Mouse (Mus musculus) heart, adult 8-10 months (tissue): ENCODE data around the gene Tm9sf1. TPM values are rescaled to one million over a fixed set of nuclear protein-coding genes. Genes with fewer than 3 reads are reported as not detected.

ENCODE experiments used
- DNase-seq: peaks from one replicate; pipeline ENCODE4 v3.0.0; 2022; ENCODE audit warnings: low spot score
- total RNA-seq, 4 experiments: library from RNA; stranded (reverse); gene quantifications; 2 replicates each; pipeline ENCODE4 v1.2.4; 2022

The Tm9sf1 gene
- total RNA-seq: 10 to 100 TPM; 38.9 to 44.2 (median 40.8) TPM

GRCm38 (mm10) chr14:55643060-55643907 is at the start of gene Tm9sf1:
Tm9sf1 (minus strand) TSS chr14:55643806.
- DNase-seq: peak; percentile 86

GRCm38 (mm10) chr14:55689433-55689832 is 45.8 kb upstream of the Tm9sf1 start:
- DNase-seq: no peak

- no peak for DNase-seq
These were observed 38.5 kb upstream of the Tm9sf1 start for GRCm38 (mm10) chr14:55682118-55682493.

- peak; percentile 91 for DNase-seq
These were observed 37.8 kb upstream of the Tm9sf1 start, which contains the start of gene Tinf2 for GRCm38 (mm10) chr14:55681160-55682117. Tinf2 (minus strand) TSS chr14:55681820.

- no peak for DNase-seq
These were observed 34.0 kb upstream of the Tm9sf1 start for GRCm38 (mm10) chr14:55677615-55678014.

GRCm38 (mm10) chr14:55672741-55673060 is 29.1 kb upstream of the Tm9sf1 start:
- no peak for DNase-seq

- DNase-seq: peak; percentile 93
These were observed 28.5 kb upstream of the Tm9sf1 start, which contains the start of the genes Gmpr2 and Nedd8 for GRCm38 (mm10) chr14:55671833-55672740. Gmpr2 (plus strand) TSS chr14:55671941. Nedd8 (minus strand) TSS chr14:55672124.

GRCm38 (mm10) chr14:55671486-55671832 is 27.9 kb upstream of the Tm9sf1 start:
- DNase-seq: no peak

GRCm38 (mm10) chr14:55660636-55661035 is 17.0 kb upstream of the Tm9sf1 start:
- no peak for DNase-seq

- DNase-seq: peak; percentile 64
These were observed 16.5 kb upstream of the Tm9sf1 start, which contains the start of gene Mdp1 for GRCm38 (mm10) chr14:55659960-55660573. Mdp1 (minus strand) TSS chr14:55660508.

GRCm38 (mm10) chr14:55658011-55658410 is 14.4 kb upstream of the Tm9sf1 start:
- DNase-seq: no peak

- DNase-seq: no peak
These were observed 13.3 kb upstream of the Tm9sf1 start for GRCm38 (mm10) chr14:55656935-55657334.

- DNase-seq: no peak
These were observed 7.9 kb upstream of the Tm9sf1 start for GRCm38 (mm10) chr14:55651528-55651927.

GRCm38 (mm10) chr14:55649884-55650283 is 6.3 kb upstream of the Tm9sf1 start, which contains the start of gene Tssk4:
Tssk4 (plus strand) TSS chr14:55650184.
- no peak for DNase-seq

GRCm38 (mm10) chr14:55644261-55644888 is 769 bp upstream of the Tm9sf1 start:
- DNase-seq: peak; percentile 41

- DNase-seq: no peak
These were observed 937 bp downstream of the Tm9sf1 start for GRCm38 (mm10) chr14:55642679-55643059.

- no peak for DNase-seq
These were observed 2.3 kb downstream of the Tm9sf1 start for GRCm38 (mm10) chr14:55641291-55641690.

GRCm38 (mm10) chr14:55640816-55641215 is 2.8 kb downstream of the Tm9sf1 start:
- DNase-seq: no peak

- DNase-seq: no peak
These were observed 5.8 kb downstream of the Tm9sf1 start, which contains the start of gene Gm49378 for GRCm38 (mm10) chr14:55637795-55638194. Gm49378 (minus strand) TSS chr14:55637895.

- DNase-seq: peak; percentile 93
These were observed 8.0 kb downstream of the Tm9sf1 start, which contains the start of gene Ipo4 for GRCm38 (mm10) chr14:55635523-55636007. Ipo4 (minus strand) TSS chr14:55635957.
